Mouse (Mus musculus) thymus, postnatal 4 days (tissue): Measurements from ENCODE around the gene Sesn1.
"Not testable (repeated sequence)": the region's sequence is repeated elsewhere in the genome, so short reads cannot be mapped to it uniquely, and the experiment has no call there.

Experiments used
- DNase-seq: peaks from one replicate; pipeline ENCODE4 v3.0.0; 2021

Gene Sesn1

DNA sequence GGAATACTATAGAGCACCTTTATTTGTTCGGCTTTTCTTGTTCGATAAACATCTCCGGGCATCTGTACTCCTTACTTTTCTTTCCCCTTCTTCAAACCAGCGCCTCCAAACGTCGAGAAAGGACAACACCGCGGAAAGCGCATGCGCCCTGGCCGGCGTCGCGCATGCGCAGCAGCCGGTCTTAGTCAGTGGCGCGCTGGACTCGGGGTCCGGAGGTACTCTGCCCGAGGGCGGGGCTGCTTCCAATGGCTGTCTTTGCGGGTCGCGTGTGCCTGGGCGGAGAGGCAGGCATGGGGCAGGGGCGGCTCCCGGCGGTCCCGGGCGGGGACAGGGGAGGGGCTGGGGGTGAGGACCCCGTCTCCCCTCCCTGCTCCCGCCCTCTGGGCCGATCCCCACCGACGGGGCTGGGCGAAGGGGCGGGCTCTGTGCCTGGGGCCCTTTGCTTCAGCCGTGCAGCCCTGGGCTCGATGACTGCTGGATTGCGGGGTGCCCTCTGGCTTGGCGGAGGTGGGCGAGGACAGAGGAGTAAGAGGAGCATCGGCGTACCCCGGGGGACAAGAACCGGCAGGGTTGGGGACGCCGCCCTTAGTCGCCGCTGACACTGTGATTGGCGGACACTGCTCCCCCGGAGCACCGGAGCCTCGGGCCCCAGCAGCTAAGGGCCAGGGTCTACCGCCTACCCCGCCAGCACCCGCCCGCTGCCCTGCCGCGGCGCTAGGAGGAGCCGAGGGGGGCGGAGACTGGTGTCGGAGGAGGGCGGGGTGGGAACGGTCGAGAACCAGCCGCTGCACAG is at the start of gene Sesn1, which contains the start of gene Cep57l1:
Sesn1 (plus strand) TSS at position 165 of the 793 bp plus-strand sequence.
Cep57l1 (minus strand) TSS at position 101 of the 793 bp plus-strand sequence.
- DNase-seq = peak; percentile 93

DNA sequence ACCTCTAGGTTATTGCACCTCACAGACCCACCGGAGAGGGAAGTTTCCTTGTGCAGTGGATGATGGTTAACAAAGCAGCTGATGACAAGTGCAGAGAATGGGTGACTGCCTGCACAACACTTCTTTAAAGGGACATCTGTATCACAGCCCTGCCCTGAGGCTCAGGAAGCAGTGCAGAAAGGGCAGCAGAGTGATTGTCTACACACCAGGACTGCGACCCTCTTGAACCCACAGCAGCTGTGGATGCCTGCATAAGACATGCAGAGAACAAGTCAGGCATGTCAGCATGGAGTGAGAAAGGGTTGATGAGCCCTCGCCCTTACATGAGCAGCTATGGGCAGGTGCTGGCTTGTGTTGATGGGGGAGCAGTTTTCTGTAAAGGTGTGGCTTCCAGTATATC is 48.9 kb upstream of the Sesn1 start:
- DNase-seq = no peak

GRCm38 (mm10) chr10:41763741-41764385 is 45.9 kb upstream of the Sesn1 start:
- no peak for DNase-seq

DNA sequence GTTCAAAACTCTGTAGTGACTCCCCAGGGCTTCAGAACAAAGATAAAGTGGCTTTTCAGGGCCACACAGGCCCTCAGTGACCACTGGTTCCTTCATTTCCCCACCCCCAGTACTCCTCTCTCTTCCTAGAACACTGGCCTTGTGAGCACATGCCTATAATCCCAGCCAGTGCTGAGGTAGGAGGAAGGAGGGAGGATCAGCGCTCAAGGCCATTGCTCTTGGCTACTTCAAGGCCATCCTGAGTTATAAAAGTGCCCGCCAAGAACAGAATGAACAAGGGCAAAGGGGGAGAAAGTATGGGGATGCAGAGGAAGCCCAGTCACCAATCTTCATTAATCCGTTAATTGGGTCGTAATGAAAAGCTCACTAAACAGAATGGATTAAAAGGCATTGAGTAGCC is 44.1 kb upstream of the Sesn1 start:
- no peak for DNase-seq

- no peak for DNase-seq
Observed at GRCm38 (mm10) chr10:41766280-41766679, 43.5 kb upstream of the Sesn1 start.

- no peak for DNase-seq
Observed at GRCm38 (mm10) chr10:41767254-41767653, 42.5 kb upstream of the Sesn1 start.

DNA sequence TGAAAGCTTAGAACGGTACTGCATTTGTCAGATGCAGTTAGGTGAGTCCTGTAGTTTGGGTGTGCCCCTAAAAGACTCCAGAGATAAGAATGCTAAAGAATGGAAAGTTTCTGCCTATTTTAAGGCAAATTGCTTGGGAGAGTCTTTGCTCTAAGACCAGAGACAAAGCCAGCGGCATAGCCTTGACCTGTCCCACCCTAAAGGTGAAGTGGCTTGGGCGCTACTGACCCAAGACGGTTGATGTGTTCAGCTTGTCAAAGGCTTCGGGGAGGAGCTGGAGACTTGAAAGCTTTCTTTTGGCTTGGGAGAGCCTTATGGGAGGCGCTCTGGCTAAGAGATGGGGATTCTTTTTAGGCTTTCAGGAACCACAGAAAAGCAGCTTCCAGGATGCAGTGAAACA is 17.4 kb upstream of the Sesn1 start:
- DNase-seq = no peak

DNA sequence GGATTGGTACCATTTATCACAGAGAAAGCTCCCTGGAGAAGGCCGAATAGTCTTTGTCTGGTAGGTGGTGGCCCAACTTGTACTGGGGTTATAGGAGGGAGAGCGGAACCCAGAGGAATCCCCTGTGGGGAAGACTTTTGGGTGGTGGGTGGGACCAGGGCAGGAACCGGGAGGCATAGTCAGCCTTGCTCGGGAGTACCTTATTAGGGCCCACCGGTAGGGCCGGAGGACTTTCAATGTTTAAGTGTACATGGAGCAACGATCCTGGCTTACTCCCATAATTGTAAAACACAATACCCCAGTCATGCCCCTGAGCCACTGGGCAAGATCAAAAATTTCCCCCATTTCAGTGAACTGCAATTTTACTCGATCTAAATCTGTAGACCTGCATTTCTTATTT is 12.5 kb upstream of the Sesn1 start:
- DNase-seq = no peak

GRCm38 (mm10) chr10:41803467-41803866 is 6.3 kb upstream of the Sesn1 start:
- DNase-seq = no peak

GRCm38 (mm10) chr10:41804711-41805110 is 5.0 kb upstream of the Sesn1 start:
- DNase-seq = no peak

DNA sequence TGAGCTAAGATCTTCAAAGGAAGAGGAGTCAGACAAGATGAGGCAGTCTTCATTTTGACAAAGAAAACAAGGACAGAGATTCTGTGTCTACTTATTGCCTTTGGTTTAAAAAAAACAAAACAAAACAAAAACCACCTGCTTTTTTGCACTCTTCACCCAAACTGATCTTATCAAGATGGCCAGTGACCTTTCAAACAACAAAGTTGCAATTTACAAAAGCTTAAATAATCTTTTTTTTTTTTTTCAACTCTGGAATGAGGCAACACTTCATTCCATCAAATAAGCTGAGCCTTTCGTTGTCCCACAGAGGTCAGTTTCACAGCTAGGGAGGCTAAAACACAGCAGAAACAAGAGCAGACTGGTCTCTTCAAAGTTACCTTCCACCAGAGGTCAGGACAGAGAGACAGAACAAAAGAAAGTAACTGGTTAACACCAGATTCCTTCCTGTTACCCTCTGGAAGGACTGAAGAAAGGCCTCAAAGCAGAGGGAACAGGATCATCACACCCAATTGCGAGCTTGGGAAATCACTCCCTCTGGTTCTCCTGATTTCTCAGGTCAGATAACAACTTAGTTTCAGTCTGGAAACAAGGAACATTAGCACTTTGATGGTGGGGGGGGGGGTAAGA is 3.9 kb upstream of the Sesn1 start:
- DNase-seq = no peak

DNA sequence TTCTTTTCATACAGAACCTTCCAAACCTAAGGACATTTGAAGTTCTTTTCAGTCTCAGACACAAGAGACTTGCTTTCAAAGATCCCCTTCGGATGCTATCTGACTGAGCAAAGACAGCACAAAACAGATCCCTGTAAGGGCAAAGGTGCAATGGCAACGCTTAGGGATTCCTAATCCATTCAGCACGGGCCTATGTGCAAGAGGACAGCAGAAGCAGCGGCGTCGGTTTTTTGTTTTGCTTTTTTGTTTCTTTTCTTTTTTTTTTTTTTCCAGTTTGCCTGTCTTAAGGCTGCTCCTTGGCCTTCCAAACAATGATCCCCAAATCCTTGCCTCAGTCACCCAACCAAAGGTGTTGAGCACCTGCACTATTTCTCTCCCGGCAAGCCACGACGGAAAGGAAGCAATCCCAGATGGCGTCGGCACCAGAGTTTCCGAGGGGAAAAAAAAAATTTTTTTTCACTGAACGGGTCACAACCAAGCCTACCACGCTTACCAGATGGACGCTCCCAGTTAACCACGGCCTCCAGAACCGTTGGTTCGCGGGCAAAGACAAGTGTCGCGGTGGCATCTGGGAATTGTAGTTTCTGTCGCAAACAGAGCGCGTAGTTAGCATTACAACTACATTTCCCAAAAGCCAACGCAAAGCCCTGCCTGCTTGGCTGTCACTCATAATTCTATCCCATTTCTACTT is 510 bp upstream of the Sesn1 start:
- peak; percentile 86 for DNase-seq

DNA sequence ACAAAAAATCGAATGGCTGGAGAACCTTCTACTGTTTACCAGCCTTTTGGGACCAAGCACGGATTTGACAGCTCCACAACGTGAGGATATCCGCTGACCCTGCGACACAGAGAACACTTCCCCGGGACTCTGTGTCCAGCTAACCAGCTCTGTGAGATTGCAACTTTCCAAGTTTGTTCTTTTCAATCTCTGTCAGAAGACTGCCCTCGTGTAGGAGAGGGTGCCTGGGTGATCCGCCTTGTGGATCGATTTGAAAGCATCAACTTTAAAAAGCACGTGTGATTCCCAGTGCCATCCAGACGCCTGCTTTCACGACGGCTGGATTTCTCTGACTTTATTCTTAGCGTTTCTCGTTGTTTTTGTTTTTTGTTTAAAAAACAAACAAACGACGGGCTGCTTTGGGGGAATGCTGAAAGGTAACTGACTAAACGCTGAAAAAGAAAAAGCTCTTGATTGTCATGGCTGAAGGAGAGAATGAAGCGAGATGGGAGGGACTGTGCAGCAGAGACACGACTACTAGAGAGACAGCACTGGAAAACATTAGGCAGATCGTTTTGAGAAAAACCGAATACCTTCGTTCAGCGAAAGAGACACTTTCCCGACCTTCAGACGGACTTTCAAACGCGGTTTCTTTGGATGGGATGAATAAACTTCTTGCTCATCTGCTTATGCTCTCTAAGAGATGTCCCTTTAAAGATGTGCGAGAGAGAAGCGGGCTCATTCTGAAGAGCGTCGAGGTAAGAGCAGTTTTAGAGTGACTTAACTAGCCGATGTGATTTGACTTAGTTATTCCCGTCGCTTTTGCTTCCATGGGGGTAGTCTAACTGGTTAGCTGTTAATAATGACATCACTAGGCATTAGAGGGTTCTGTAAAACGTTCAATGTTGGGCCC is 1.1 kb downstream of the Sesn1 start:
- no peak for DNase-seq

GRCm38 (mm10) chr10:41812566-41812965 is 2.8 kb downstream of the Sesn1 start:
- DNase-seq = no peak

GRCm38 (mm10) chr10:41814305-41814853 is 4.6 kb downstream of the Sesn1 start:
- no peak for DNase-seq

DNA sequence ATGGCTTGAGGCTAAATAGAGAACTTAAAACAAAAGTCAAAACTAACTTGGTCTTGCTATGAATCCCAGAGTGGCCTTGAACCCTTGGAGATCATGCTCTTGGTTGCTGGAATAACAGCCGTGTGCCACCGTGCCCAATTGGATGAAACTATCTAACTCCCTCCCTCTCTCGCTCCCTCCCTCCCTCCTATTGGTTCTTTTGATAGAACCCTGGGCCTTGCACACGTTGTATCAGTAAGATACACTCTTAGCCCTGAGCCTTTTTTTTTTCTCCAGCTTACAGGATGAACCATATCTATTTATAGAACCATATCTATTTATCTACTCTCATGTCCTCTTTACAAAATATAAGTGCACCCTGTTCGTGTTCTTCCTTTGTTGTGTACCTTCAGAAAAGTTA is 6.8 kb downstream of the Sesn1 start:
- no peak for DNase-seq

DNA sequence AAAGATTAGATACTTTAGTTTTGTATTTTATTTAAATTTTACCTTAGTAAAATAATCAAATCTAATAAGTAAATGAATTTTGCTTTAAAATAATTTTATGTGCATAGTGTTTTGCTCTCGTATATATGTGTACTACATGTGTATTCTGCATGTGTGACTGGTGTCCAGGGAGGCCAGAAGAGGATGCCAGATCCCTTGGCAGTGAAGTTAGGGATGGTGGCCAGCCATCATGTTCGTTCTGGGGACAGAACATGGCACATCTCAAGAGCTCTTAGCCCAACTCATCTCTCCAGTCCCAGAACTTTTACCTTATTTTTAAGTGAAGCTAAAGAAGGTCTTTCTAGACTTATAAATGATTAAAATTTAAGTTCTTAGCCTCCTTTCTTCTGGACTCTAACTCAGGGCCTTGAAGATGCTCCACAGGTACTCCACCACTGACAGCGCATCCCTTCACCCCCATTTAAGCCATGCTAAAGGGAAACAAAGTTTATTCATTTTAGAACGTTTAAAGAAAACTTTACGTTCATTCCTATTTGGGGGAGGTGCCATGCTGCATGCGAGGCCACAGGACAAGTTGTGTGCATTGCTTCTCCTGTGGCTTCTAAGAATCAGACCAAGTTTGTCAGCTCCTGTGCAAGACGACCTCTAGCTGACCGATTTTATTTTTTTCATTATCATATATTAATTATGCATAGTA is 8.4 kb downstream of the Sesn1 start:
- no peak for DNase-seq

GRCm38 (mm10) chr10:41818733-41819070 is 9.0 kb downstream of the Sesn1 start:
- not testable (repeated sequence) for DNase-seq

DNA sequence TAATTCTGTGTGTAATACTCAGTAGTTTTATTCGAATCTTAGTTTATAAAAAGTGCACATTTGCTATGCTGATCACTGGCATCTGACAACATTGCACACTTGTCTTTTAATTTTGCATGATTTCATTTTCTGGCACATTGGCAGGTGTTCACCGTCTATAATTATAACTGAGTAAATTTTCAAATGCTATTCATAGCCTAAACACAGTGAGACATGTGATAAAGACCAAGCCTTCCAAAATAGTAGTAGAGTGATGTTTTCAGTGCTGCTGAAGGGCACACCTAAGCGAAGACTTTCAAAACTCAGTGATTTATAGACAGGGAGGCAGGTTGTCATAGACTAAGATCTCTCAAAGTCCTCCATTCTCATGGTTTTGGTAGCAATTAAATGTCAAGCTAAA is 9.6 kb downstream of the Sesn1 start:
- DNase-seq = no peak

GRCm38 (mm10) chr10:41820401-41820800 is 10.7 kb downstream of the Sesn1 start:
- DNase-seq = no peak

DNA sequence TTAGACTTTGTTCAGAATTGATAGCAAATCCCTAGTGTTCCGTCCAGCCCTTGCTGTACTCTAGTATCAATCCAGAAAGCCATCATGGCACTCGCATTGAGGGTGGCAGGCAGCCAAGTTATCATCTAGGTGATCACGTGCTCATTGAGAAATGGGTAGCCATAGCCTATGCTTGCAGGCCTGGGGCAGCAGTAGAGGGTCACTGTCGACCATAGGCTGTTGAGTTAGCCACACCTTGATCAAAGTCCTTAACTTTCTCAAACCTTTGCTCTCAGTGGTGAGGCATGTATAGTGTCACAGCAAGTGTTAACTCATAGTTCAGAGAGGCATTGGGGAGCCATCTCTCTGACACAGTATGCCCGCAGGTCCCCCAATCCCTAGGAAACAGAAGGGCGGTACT is 11.4 kb downstream of the Sesn1 start:
- no peak for DNase-seq
